Mouse (Mus musculus) cerebellum, adult 11-12 months (tissue): ENCODE data around the gene Rmnd5b.

Source experiments
- DNase-seq: peaks from one replicate; pipeline ENCODE4 v3.0.0; 2022

Rmnd5b gene

DNA sequence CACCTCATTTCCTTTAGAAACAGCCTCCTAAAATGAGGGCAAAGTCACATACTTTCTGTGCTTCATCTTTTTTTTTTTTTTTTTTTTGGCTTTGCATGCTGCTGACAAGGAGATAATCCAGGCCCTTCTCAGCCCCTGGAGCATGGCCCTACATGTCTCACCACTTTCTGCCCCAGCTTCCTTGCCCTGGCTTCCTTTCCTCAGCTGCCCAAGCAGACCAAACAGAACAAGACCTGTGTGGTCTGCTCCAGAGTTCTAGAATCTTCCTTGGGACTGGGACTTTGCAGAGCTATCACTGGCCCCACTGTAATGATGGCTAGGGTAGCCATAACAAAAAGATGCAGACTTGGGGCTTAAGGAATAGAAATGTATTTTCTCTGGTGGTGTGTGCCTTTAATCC lies 45.7 kb downstream of the Rmnd5b start:
- DNase-seq, result no peak

DNA sequence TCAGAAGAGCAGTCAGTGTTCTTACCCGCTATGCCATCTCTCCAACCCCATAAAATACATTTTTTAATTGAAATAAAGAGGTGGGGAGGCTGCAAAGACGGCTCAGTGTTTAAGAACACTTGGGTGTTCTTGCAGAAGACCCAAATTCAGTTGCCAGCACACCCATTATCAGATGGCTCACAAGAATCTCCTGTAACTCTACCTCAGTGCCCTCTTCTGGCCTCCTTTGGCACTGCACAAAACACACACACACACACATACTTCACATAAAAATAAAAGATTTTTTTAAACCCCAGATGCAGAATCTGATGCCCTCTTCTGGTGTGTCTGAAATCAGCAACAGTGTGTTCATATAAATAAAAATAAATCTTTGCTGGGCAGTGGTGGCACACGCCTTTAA lies 46.9 kb downstream of the Rmnd5b start:
- DNase-seq, result no peak

DNA sequence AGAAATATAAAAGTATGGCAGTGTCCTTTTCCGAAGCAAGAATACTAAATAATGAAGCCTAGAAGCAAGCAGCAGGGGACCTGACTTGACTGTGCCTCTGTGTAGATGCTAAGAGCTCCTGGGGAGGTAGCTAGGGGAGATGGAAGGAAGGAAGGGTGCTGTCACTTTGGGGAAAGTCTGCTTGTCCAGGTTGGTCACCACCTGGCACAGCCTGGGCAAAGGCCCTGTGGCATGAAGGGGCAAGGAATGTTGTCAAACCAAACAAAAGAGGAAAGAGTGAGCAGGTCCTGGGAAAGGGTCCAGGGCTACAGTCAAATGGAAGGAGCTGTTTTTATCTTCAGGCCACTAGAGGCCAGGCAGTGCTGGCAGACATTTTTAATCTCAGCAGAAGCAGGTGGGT lies 48.6 kb downstream of the Rmnd5b start:
- no peak for DNase-seq

DNA sequence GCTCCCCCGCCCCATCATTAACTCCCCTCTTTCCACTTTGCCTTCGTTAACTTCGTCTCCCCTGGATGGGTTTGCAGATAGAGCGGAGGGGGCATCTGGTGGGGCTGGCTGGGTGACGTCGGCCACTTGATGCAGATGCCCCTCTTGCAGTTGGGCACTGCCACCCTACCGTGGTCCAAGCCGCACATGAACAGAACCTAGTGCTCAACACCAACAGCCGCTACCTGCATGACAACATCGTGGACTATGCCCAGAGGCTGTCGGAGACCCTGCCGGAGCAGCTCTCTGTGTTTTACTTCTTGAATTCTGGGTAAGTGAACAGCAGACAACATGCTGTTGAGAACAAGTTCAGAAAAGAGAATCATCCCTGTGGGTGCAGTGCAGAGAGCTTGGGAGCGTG lies 49.3 kb downstream of the Rmnd5b start:
- DNase-seq, result no peak

DNA sequence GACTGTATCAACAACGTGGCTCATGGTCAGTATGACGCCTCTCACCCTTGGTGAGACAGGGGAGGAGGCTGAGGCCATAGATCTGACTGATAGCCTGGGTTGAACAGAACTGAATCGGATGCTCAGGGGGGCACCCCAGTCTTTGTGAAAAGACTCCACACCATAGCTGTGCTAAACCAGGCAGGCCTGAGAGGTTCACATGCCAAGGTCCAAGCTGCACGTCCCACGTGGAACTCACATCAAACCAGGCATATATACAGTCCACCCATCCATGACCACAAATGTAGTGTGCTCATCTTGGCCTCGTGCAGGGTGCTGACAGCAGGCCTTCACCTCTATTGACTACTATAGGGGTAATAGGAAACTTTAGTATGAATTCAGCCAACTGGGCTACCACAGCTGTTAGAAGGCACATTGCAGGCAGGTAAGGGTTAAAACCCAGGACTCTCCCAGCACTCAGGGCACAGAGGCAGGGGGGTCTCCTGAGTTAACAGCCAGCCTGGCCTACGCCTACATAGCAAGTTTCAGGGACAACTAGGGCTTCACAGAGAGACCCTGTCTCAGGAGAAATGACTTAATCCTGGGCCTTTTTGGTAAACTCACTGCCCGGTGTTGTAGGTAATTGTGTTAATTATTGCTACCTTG lies 50.0 kb downstream of the Rmnd5b start:
- DNase-seq, result no peak

DNA sequence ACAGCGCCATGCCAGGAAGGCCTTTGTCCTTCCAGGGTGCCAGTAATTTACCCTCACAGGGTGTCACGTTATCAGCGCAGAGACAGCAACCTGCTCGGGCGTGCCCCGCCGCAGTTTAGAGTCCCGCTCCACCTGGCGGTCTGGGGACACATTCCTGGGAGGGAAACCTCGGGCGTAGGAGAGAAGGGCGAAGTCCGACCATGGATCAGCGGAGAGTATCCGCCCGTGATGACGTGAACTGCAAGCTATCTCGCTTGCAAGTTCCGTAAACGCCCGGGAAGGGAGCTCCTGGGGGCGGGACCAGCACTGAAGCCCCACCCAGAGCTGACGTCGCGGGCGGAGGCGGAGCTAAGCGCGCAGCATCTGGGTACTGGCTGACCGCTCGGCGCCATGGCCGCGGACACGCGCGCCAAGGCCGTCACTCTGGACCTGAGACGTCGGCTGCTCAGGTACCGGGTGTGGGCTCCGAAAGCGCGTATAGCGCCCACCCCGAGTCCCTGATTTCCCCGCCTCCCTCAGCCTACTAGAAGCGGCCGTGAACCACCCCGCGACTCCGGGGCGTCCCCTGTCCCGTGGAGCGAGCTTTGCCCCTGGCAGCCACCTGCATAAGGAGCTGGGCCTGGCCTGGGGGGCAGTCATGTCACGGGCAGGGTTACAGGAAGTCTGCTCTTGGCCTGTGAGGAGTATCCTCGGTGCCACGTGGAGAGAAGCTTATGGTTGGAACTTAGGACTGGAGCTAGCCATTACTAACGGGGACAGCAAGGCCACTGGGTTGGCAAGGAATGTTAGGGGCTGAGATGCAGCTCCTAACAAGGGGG lies 51.1 kb downstream of the Rmnd5b start, which contains the start of gene Phykpl:
Gene Phykpl, plus strand, starts transcription at position 327 of the 818 bp plus-strand sequence.
- DNase-seq, result peak; percentile 97

DNA sequence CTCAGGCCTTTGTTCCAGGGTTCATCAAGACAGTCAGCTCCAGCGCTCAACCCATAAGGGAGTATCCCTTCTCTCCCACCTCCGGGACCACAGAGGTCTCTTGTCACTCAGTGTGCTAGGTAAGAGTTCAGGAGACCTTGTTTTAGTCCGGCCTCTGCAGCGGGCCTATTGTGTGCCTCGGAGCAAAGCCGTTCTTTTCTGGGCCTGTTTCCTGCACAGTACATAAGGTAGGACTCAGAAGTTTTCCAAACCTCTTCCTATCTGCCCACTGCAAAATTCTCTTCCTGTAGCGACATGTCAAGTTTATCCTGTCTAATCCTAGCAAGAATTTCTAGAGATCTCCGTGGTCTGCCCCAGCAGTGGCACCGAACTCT lies 51.7 kb downstream of the Rmnd5b start:
- no peak for DNase-seq

DNA sequence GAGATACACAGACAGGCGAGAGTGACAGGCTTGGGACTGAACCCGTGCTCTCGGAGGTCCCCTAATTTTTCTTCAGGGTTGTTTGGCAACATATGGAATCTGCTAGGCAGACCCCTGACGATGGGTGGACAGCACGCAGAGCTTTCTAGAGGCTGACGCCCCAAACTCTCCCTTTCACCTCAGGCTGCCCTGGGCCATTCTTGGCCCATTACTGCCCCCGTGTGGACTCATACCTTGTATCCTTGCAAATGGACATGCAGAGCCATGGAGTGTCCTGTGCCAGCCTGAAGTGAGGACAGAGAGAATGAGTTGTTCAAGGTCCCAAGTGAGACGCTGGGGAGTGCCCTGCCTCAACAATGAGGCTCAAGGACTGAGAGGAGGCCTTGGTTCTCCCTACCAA lies 53.0 kb downstream of the Rmnd5b start:
- DNase-seq, result peak; percentile 62

DNA sequence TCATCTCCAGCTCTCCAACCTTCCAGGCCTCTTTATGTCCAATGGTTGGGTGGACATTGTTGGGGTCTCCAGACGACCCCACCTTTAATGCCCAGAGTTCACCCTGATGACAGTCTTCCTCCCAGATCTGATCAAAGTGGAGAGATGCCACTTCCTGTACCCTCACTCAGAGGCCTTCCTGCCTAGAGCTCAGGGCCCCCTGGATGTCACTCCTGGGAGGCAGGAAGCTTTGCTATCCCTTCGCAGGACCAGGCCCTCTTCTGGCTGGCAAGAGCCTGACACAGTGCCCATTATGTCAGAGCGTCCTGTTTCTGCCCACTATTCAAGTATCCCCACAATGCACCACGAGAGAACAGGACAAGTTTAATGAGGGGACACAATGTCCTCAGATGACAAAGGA lies 56.7 kb downstream of the Rmnd5b start:
- DNase-seq, result no peak

DNA sequence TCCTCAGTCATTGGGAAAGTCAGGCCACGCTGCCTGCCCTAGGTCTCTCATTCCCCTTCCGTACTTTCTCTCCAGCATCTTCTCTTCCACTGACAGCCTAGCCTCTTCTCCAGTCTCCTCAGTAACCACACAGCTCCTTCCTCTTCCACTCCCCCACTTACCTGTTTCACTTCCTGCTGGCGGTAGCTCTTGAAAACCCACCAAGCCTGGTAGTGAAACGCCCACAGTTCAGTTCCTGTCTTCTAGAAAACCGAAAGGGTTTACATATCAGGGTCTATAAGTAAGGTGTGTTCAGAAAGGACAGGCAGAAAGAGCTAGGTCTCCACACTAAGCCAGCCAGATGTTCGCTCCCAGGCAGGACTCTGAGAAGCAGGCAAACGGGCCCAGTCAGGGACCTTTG lies 58.1 kb downstream of the Rmnd5b start:
- no peak for DNase-seq

DNA sequence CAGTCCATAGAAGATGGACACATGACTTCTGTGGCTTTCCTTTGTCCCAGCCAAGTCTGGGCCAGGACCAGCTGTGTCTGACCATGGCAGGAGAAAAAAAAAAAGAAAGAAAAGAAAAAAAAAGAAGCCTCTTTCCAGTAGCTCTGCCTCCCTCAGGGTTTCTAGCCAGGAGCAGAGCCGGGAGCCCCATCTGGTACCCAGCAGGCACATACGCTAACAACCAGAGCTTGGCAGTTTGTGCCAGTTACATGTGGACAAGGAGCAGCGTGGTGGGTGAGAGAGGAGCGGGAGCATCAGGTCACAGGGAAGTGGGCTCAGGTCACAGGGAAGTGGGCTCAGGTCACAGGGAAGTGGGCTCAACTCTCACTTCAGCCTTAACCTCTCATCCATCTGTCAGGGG lies 59.2 kb downstream of the Rmnd5b start:
- DNase-seq, result no peak
